Comparison of ENCODE assay signal across 8 mouse cellular contexts in genomic region chr6:124904161-124904981, GRCm38 (mm10). TPM values are rescaled to one million over a fixed set of nuclear protein-coding genes. Genes with fewer than 3 reads are reported as not detected.
A peak's percentile ranks its signal among the peaks of the same experiment; 100 is the strongest.
DNase-seq lines count a peak whose midpoint lies in the region; ATAC-seq and TF ChIP-seq lines count a peak whose summit lies in the region.

No protein-coding gene starts in this region.

- ATAC-seq in erythroblast, adult 5-6 weeks (replicated peaks; ENCODE audit: low FRiP score, poor library complexity, severe bottlenecking): peak; percentile 60
- ATAC-seq in heart, embryonic 12.5 days (ENCODE audit: insufficient number of reproducible peaks, low FRiP score): peak; percentile 66
- ATAC-seq in kidney, postnatal 0 days (replicated peaks; ENCODE audit: low FRiP score, low read depth): peak; percentile 71
- ATAC-seq in liver, embryonic 11.5 days (replicated peaks; ENCODE audit: low FRiP score): peak; percentile 62

- TF ChIP-seq CTCF in CH12.LX (conservative IDR thresholded peaks at IDR 0.05 in 1 of 2, IDR thresholded peaks at IDR 0.05 in 1 of 2; ENCODE audit: low read depth in 2 of 2, low read length in 2 of 2): peak in 1 of 2 experiments; percentile 68; a peak in 2 of 4 replicates
- peak; percentile 75 for TF ChIP-seq CTCF in brain, embryonic 14.5 days (IDR thresholded peaks at IDR 0.05; ENCODE audit: borderline replicate concordance, extremely low read depth, insufficient read depth, insufficient read length)
- TF ChIP-seq CTCF in kidney, postnatal 0 days (IDR thresholded peaks at IDR 0.05; ENCODE audit: low read depth): peak; percentile 77

- H3K4me2 ChIP-seq in CH12.LX (ENCODE audit: insufficient read depth, low read depth, poor library complexity, severe bottlenecking) (peak overlapping the region; percentile 65), myocyte (ENCODE audit: low read depth) (peak overlapping the region; percentile 99)
- peak overlapping the region; percentile 84 for H3K4me2 ChIP-seq in heart, embryonic 12.5 days
- H3K4me2 ChIP-seq in kidney, postnatal 0 days (ENCODE audit: low read length): peak overlapping the region; percentile 70
- H3K4me2 ChIP-seq in liver, embryonic 11.5 days: peak overlapping the region; percentile 98

- no peaks in the 10 kb centered on the region for H3K27me3 ChIP-seq in CH12.LX (replicated peaks)
- H3K27me3 ChIP-seq in heart, embryonic 12.5 days (replicated peaks): peaks cover 8% of the 10 kb centered on the region; the same call in 1 of the 2 replicates
- H3K27me3 ChIP-seq in kidney, postnatal 0 days (ENCODE audit: insufficient read depth, low read length): no peaks in the 10 kb centered on the region
- peaks cover 12% of the 10 kb centered on the region for H3K27me3 ChIP-seq in liver, embryonic 11.5 days (replicated peaks; ENCODE audit: control insufficient read depth, insufficient read depth, low read length)
- no peaks in the 10 kb centered on the region for H3K27me3 ChIP-seq in myocyte (ENCODE audit: control insufficient read depth, insufficient read depth, insufficient read length)

- peak overlapping the region; percentile 61 for H3K27ac ChIP-seq in CH12.LX (ENCODE audit: insufficient read depth, low read depth)
- peak overlapping the region; percentile 96 for H3K27ac ChIP-seq in heart, embryonic 12.5 days (ENCODE audit: poor library complexity, severe bottlenecking)
- peak overlapping the region; percentile 97 for H3K27ac ChIP-seq in kidney, postnatal 0 days
- peak overlapping the region; percentile 86 for H3K27ac ChIP-seq in liver, embryonic 11.5 days (ENCODE audit: low read depth, low read length)

- H3K9me3 ChIP-seq in CH12.LX (replicated peaks; ENCODE audit: low read length): no peaks in the 10 kb centered on the region
- H3K9me3 ChIP-seq in heart, embryonic 12.5 days (replicated peaks): no peaks in the 10 kb centered on the region
- no peaks in the 10 kb centered on the region for H3K9me3 ChIP-seq in kidney, postnatal 0 days (replicated peaks; ENCODE audit: low read length)
- H3K9me3 ChIP-seq in liver, embryonic 11.5 days (ENCODE audit: control insufficient read depth, low read length): no peaks in the 10 kb centered on the region

- peak overlapping the region in 2 of 3 experiments; percentile 47 to 56 for H3K4me3 ChIP-seq in CH12.LX (replicated peaks in 1 of 3; ENCODE audit: low read depth in 2 of 3, low read length in 2 of 3, poor library complexity in 1 of 3)
- peak overlapping the region; percentile 56 for H3K4me3 ChIP-seq in heart, embryonic 12.5 days
- peak overlapping the region; percentile 48 for H3K4me3 ChIP-seq in kidney, postnatal 0 days (replicated peaks; ENCODE audit: low read depth, low read length)
- H3K4me3 ChIP-seq in liver, embryonic 11.5 days (ENCODE audit: low read depth, low read length): peak overlapping the region; percentile 70
- peak overlapping the region; percentile 26 for H3K4me3 ChIP-seq in myocyte

- H3K4me1 ChIP-seq in CH12.LX (ENCODE audit: control insufficient read depth in 1 of 2, insufficient read depth in 2 of 2): peaks cover 25 to 66% of the 10 kb centered on the region in 2 experiments
- peaks cover 12% of the 10 kb centered on the region for H3K4me1 ChIP-seq in heart, embryonic 12.5 days (replicated peaks)
- 0 out of 2 replicates have a peak, but pooled peaks cover 5% of the 10 kb centered on the region for H3K4me1 ChIP-seq in kidney, postnatal 0 days (replicated peaks; ENCODE audit: insufficient read depth, low read length)
- H3K4me1 ChIP-seq in liver, embryonic 11.5 days (replicated peaks; ENCODE audit: control insufficient read depth, insufficient read depth, low read length): peaks cover 5% of the 10 kb centered on the region; the same call in 1 of the 2 replicates

- H3K36me3 ChIP-seq in CH12.LX (replicated peaks in 1 of 2; ENCODE audit: control insufficient read depth in 1 of 2, insufficient read depth in 1 of 2, low read length in 1 of 2): no peaks in the 10 kb centered on the region
- no peaks in the 10 kb centered on the region for H3K36me3 ChIP-seq in heart, embryonic 12.5 days
- no peaks in the 10 kb centered on the region for H3K36me3 ChIP-seq in kidney, postnatal 0 days (ENCODE audit: insufficient read depth, low read length)
- H3K36me3 ChIP-seq in liver, embryonic 11.5 days (ENCODE audit: control insufficient read depth, insufficient read depth, low read length): no peaks in the 10 kb centered on the region
- H3K36me3 ChIP-seq in myocyte (ENCODE audit: control insufficient read depth, insufficient read depth): no peaks in the 10 kb centered on the region

- no peak for TF ChIP-seq POLR2A in CH12.LX (IDR thresholded peaks at IDR 0.05; ENCODE audit: low read depth, low read length)
- TF ChIP-seq POLR2A in brain, embryonic 14.5 days (IDR thresholded peaks at IDR 0.05; ENCODE audit: borderline replicate concordance, extremely low read depth, insufficient read depth, insufficient read length, poor library complexity, severe bottlenecking): peak; percentile 53; the same call in 1 of the 2 replicates
- TF ChIP-seq POLR2A in myocyte (IDR thresholded peaks at IDR 0.05; ENCODE audit: insufficient read length, low read depth): peak; percentile 36

- DNase-seq in CH12.LX (ENCODE audit: extremely low read depth): peak; percentile 74
- peak; percentile 97 for DNase-seq in brain, embryonic 14.5 days (ENCODE audit: low read depth)
- peak; percentile 98 for DNase-seq in kidney, postnatal 0 days (ENCODE audit: low spot score)
- no peak for DNase-seq in liver, embryonic 11.5 days (ENCODE audit: low spot score)
- DNase-seq in thymus, postnatal 0 days (ENCODE audit: low spot score): peak; percentile 73

- peak overlapping the region; percentile 64 for H3K9ac ChIP-seq in CH12.LX (ENCODE audit: insufficient read depth, low read depth)
- H3K9ac ChIP-seq in heart, embryonic 12.5 days: peak overlapping the region; percentile 77
- H3K9ac ChIP-seq in kidney, postnatal 0 days (ENCODE audit: low read depth, low read length): peak overlapping the region; percentile 66
- peak overlapping the region; percentile 78 for H3K9ac ChIP-seq in liver, embryonic 11.5 days (ENCODE audit: low read depth, low read length)

- H3ac ChIP-seq in myocyte (ENCODE audit: control insufficient read depth, insufficient read length): no peak overlapping the region

- in situ Hi-C loops in CH12.LX (cut with MboI; ENCODE audit: low pct_ligation_motif_present, low pct_unique_long_range_greater_than_20kb, low sequenced_read_pairs): loop anchor here (5.0 kb wide), 1 partner anchor 37 kb away; no protein-coding TSS in a partner anchor

- H3K79me2 ChIP-seq in CH12.LX (replicated peaks; ENCODE audit: control insufficient read depth, extremely low read depth, insufficient read depth, poor library complexity, severe bottlenecking): no peaks in the 10 kb centered on the region
- H3K79me2 ChIP-seq in myocyte (ENCODE audit: control insufficient read depth, insufficient read depth): no peaks in the 10 kb centered on the region

- dilution Hi-C loops in CH12.LX (cut with MboI; ENCODE audit: extremely low pct_ligation_motif_present, extremely low pct_unique_long_range_greater_than_20kb, low sequenced_read_pairs): no loop called here

- no peak for TF ChIP-seq EP300 in CH12.LX (IDR thresholded peaks at IDR 0.05; ENCODE audit: low read length)

- WGBS in heart, embryonic 12.5 days: 8% methylated on average over 24 of the region's 24 CpGs
- 8% methylated on average over 24 of the region's 24 CpGs for WGBS in kidney, postnatal 0 days
- 17% methylated on average over 24 of the region's 24 CpGs for WGBS in liver, embryonic 11.5 days

- TF ChIP-seq RAD21 in CH12.LX (IDR thresholded peaks at IDR 0.05; ENCODE audit: low read depth, low read length): peak; percentile 33

RNA-seq across cellular contexts. Expression of gene Lag3, which starts 7.1 kb away (rescaled TPM):
- total RNA-seq in CH12.LX (2012; rRNA removed) (1.2 and 1.9 TPM in 2 replicates), CH12.LX (2014; rRNA removed) (0.32 and 0.52 TPM in 2 replicates)
- polyA plus RNA-seq in CH12.LX (2012; ENCODE audit: insufficient read length, low read depth) (1.5 and 2.0 TPM in 2 replicates), myocyte (2012; fragmentation: generic; extraction: Trizol) (0.41 TPM)
- polyA plus RNA-seq in brain, embryonic 14.5 days (2012; rRNA removed): 3.8 and 4.5 TPM in 2 replicates
- 1.0 and 2.7 TPM in 2 replicates for total RNA-seq in erythroblast, adult 5-6 weeks (2015; ENCODE audit: low replicate concordance)
- total RNA-seq in erythroblast, adult 5-6 weeks (2017; ENCODE audit: low replicate concordance): 0.51 TPM in 1 of 2 replicates, not detected in the other
- 1.4 and 1.5 TPM in 2 replicates for polyA plus RNA-seq in heart, embryonic 12.5 days (2016; fragmentation: Nextera tagmentation; extraction: Ambion mirVana)
- polyA plus RNA-seq in kidney, postnatal 0 days (2015; fragmentation: Nextera tagmentation; extraction: Ambion mirVana): 2.5 and 2.9 TPM in 2 replicates
- 0.35 and 0.64 TPM in 2 replicates for polyA plus RNA-seq in liver, embryonic 11.5 days (2014; fragmentation: Nextera tagmentation; extraction: Ambion mirVana)
- 5.5 and 6.1 TPM in 2 replicates for polyA plus RNA-seq in thymus, postnatal 0 days (2015; fragmentation: Nextera tagmentation; extraction: Ambion mirVana)

RNA-seq across cellular contexts. Expression of gene Ptms, which starts 15.5 kb away (rescaled TPM):
- total RNA-seq in CH12.LX (2012; rRNA removed) (11.0 and 12.8 TPM in 2 replicates), CH12.LX (2014; rRNA removed) (7.0 and 8.1 TPM in 2 replicates)
- polyA plus RNA-seq in CH12.LX (2012; ENCODE audit: insufficient read length, low read depth) (96.6 and 99.6 TPM in 2 replicates), myocyte (2012; fragmentation: generic; extraction: Trizol) (1,462 TPM)
- 2,630 and 3,258 TPM in 2 replicates for polyA plus RNA-seq in brain, embryonic 14.5 days (2012; rRNA removed)
- total RNA-seq in erythroblast, adult 5-6 weeks (2015; ENCODE audit: low replicate concordance): 26.1 and 31.3 TPM in 2 replicates
- 12.0 and 21.8 TPM in 2 replicates for total RNA-seq in erythroblast, adult 5-6 weeks (2017; ENCODE audit: low replicate concordance)
- 233 and 243 TPM in 2 replicates for polyA plus RNA-seq in heart, embryonic 12.5 days (2016; fragmentation: Nextera tagmentation; extraction: Ambion mirVana)
- 359 and 399 TPM in 2 replicates for polyA plus RNA-seq in kidney, postnatal 0 days (2015; fragmentation: Nextera tagmentation; extraction: Ambion mirVana)
- 75.1 and 80.6 TPM in 2 replicates for polyA plus RNA-seq in liver, embryonic 11.5 days (2014; fragmentation: Nextera tagmentation; extraction: Ambion mirVana)
- polyA plus RNA-seq in thymus, postnatal 0 days (2015; fragmentation: Nextera tagmentation; extraction: Ambion mirVana): 204 and 256 TPM in 2 replicates

RNA-seq across cellular contexts. Expression of gene Cd4, which starts 16.4 kb away (rescaled TPM):
- total RNA-seq in CH12.LX (2012; rRNA removed) (0.29 and 0.34 TPM in 2 replicates), CH12.LX (2014; rRNA removed) (0.26 and 0.27 TPM in 2 replicates)
- polyA plus RNA-seq in CH12.LX (2012; ENCODE audit: insufficient read length, low read depth) (1.1 and 1.6 TPM in 2 replicates), myocyte (2012; fragmentation: generic; extraction: Trizol) (not detected)
- 0.09 and 0.14 TPM in 2 replicates for polyA plus RNA-seq in brain, embryonic 14.5 days (2012; rRNA removed)
- total RNA-seq in erythroblast, adult 5-6 weeks (2015; ENCODE audit: low replicate concordance): 6.3 and 6.9 TPM in 2 replicates
- 0.70 and 0.94 TPM in 2 replicates for total RNA-seq in erythroblast, adult 5-6 weeks (2017; ENCODE audit: low replicate concordance)
- not detected in 2 replicates for polyA plus RNA-seq in heart, embryonic 12.5 days (2016; fragmentation: Nextera tagmentation; extraction: Ambion mirVana)
- polyA plus RNA-seq in kidney, postnatal 0 days (2015; fragmentation: Nextera tagmentation; extraction: Ambion mirVana): 0.24 and 0.28 TPM in 2 replicates
- not detected in 2 replicates for polyA plus RNA-seq in liver, embryonic 11.5 days (2014; fragmentation: Nextera tagmentation; extraction: Ambion mirVana)
- 102 TPM in 2 replicates for polyA plus RNA-seq in thymus, postnatal 0 days (2015; fragmentation: Nextera tagmentation; extraction: Ambion mirVana)

RNA-seq across cellular contexts. Expression of gene Mlf2, which starts 26.8 kb away (rescaled TPM):
- 116 and 129 TPM in 2 replicates for total RNA-seq in CH12.LX (2012; rRNA removed)
- 109 and 124 TPM in 2 replicates for total RNA-seq in CH12.LX (2014; rRNA removed)
- 203 and 210 TPM in 2 replicates for polyA plus RNA-seq in CH12.LX (2012; ENCODE audit: insufficient read length, low read depth)
- 551 and 626 TPM in 2 replicates for polyA plus RNA-seq in brain, embryonic 14.5 days (2012; rRNA removed)
- 11.7 and 13.4 TPM in 2 replicates for total RNA-seq in erythroblast, adult 5-6 weeks (2015; ENCODE audit: low replicate concordance)
- total RNA-seq in erythroblast, adult 5-6 weeks (2017; ENCODE audit: low replicate concordance): 14.1 and 20.7 TPM in 2 replicates
- 357 and 358 TPM in 2 replicates for polyA plus RNA-seq in heart, embryonic 12.5 days (2016; fragmentation: Nextera tagmentation; extraction: Ambion mirVana)
- 348 and 352 TPM in 2 replicates for polyA plus RNA-seq in kidney, postnatal 0 days (2015; fragmentation: Nextera tagmentation; extraction: Ambion mirVana)
- 257 and 264 TPM in 2 replicates for polyA plus RNA-seq in liver, embryonic 11.5 days (2014; fragmentation: Nextera tagmentation; extraction: Ambion mirVana)
- polyA plus RNA-seq in myocyte (2012; fragmentation: generic; extraction: Trizol): 384 TPM
- 267 and 277 TPM in 2 replicates for polyA plus RNA-seq in thymus, postnatal 0 days (2015; fragmentation: Nextera tagmentation; extraction: Ambion mirVana)

RNA-seq across cellular contexts. Expression of gene Gpr162, which starts 40.6 kb away (rescaled TPM):
- total RNA-seq in CH12.LX (2012; rRNA removed) (1.6 and 2.0 TPM in 2 replicates), CH12.LX (2014; rRNA removed) (0.48 and 0.97 TPM in 2 replicates)
- polyA plus RNA-seq in CH12.LX (2012; ENCODE audit: insufficient read length, low read depth) (1.7 and 1.9 TPM in 2 replicates), myocyte (2012; fragmentation: generic; extraction: Trizol) (0.02 TPM)
- polyA plus RNA-seq in brain, embryonic 14.5 days (2012; rRNA removed): 107 and 117 TPM in 2 replicates
- not detected in 2 replicates for total RNA-seq in erythroblast, adult 5-6 weeks (2015; ENCODE audit: low replicate concordance)
- not detected in 2 replicates for total RNA-seq in erythroblast, adult 5-6 weeks (2017; ENCODE audit: low replicate concordance)
- 1.9 and 2.2 TPM in 2 replicates for polyA plus RNA-seq in heart, embryonic 12.5 days (2016; fragmentation: Nextera tagmentation; extraction: Ambion mirVana)
- polyA plus RNA-seq in kidney, postnatal 0 days (2015; fragmentation: Nextera tagmentation; extraction: Ambion mirVana): 1.5 and 2.2 TPM in 2 replicates
- polyA plus RNA-seq in liver, embryonic 11.5 days (2014; fragmentation: Nextera tagmentation; extraction: Ambion mirVana): 0.17 and 0.32 TPM in 2 replicates
- polyA plus RNA-seq in thymus, postnatal 0 days (2015; fragmentation: Nextera tagmentation; extraction: Ambion mirVana): 15.2 and 21.8 TPM in 2 replicates

Comparison
In these comparisons a context has a peak if more than half of its experiments do, and no peak if none do; other contexts are left out.
1. RNA of gene Cd4, which starts 16.4 kb away (polyA plus RNA-seq): 102 TPM in thymus, postnatal 0 days; 1.1 to 1.6 TPM in CH12.LX, 0.24 to 0.28 TPM in kidney, postnatal 0 days, 0.09 to 0.14 TPM in brain, embryonic 14.5 days, not detected in heart, embryonic 12.5 days, not detected in liver, embryonic 11.5 days and not detected in myocyte (single experiment); every median in the first group is over 10 times any median in the second.
2. Peak in every context shown above with its lines, with median percentiles within 50 percentile points of each other: H3K27ac ChIP-seq, H3K4me2 ChIP-seq, H3K4me3 ChIP-seq, H3K9ac ChIP-seq and ATAC-seq.